ENCODE assay signal across 15 mouse cellular contexts in genomic region chr5:140795176-140795575, GRCm38 (mm10). TPM values are rescaled to one million over a fixed set of nuclear protein-coding genes. Genes with fewer than 3 reads are reported as not detected.
A peak's percentile ranks its signal among the peaks of the same experiment; 100 is the strongest.
DNase-seq lines count a peak whose midpoint lies in the region; ATAC-seq and TF ChIP-seq lines count a peak whose summit lies in the region.
"Had no signal": no experiment of that assay in that cellular context is flagged by ENCODE, and none has a peak within 500 bp of the region (broad histone marks: within the 10 kb centered on the region; RNA-seq: fewer than 3 reads in every experiment).

No protein-coding gene starts in this region.

- no peak overlapping the region for H3K9ac ChIP-seq in lung, embryonic 16.5 days (ENCODE audit: low read length)
- no peak overlapping the region for H3K9ac ChIP-seq in lung, postnatal 0 days (replicated peaks; ENCODE audit: low read depth)
- H3K9ac ChIP-seq in limb, embryonic 15.5 days: no peak overlapping the region
- H3K9ac ChIP-seq: forebrain, embryonic 15.5 days; intestine, embryonic 15.5 days; neural tube, embryonic 13.5 days had no signal

- H3K27ac ChIP-seq in lung, embryonic 16.5 days (ENCODE audit: low read length): peak overlapping the region; percentile 7; the same call in 1 of the 2 replicates
- H3K27ac ChIP-seq in lung, postnatal 0 days (ENCODE audit: low read length): no peak overlapping the region
- peak overlapping the region; percentile 72 for H3K27ac ChIP-seq in heart, embryonic 10.5 days
- H3K27ac ChIP-seq in limb, embryonic 15.5 days: peak overlapping the region; percentile 85
- H3K27ac ChIP-seq: forebrain, embryonic 15.5 days; intestine, embryonic 15.5 days; neural tube, embryonic 13.5 days had no signal

- no peaks in the 10 kb centered on the region for H3K27me3 ChIP-seq in lung, embryonic 16.5 days (ENCODE audit: control insufficient read depth, insufficient read depth, low read depth, low read length)
- no peaks in the 10 kb centered on the region for H3K27me3 ChIP-seq in lung, postnatal 0 days (replicated peaks; ENCODE audit: insufficient read depth, low read length)
- H3K27me3 ChIP-seq in heart, embryonic 10.5 days (ENCODE audit: insufficient read depth, poor library complexity, severe bottlenecking): no peaks in the 10 kb centered on the region
- H3K27me3 ChIP-seq in limb, embryonic 15.5 days: no peaks in the 10 kb centered on the region
- H3K27me3 ChIP-seq: forebrain, embryonic 15.5 days; intestine, embryonic 15.5 days; neural tube, embryonic 13.5 days had no signal

- H3K36me3 ChIP-seq in lung, embryonic 16.5 days (ENCODE audit: control insufficient read depth, insufficient read depth, low read length): no peaks in the 10 kb centered on the region
- no peaks in the 10 kb centered on the region for H3K36me3 ChIP-seq in lung, postnatal 0 days (ENCODE audit: insufficient read depth, low read length)
- H3K36me3 ChIP-seq in heart, embryonic 10.5 days: no peaks in the 10 kb centered on the region
- no peaks in the 10 kb centered on the region for H3K36me3 ChIP-seq in limb, embryonic 15.5 days
- H3K36me3 ChIP-seq: forebrain, embryonic 15.5 days; intestine, embryonic 15.5 days; neural tube, embryonic 13.5 days had no signal

- H3K4me3 ChIP-seq in lung, embryonic 16.5 days (ENCODE audit: low read length): no peak overlapping the region
- H3K4me3 ChIP-seq in lung, postnatal 0 days (ENCODE audit: low read depth, low read length): no peak overlapping the region
- H3K4me3 ChIP-seq in heart, embryonic 10.5 days: no peak overlapping the region
- H3K4me3 ChIP-seq in limb, embryonic 15.5 days: no peak overlapping the region
- H3K4me3 ChIP-seq: forebrain, embryonic 15.5 days; intestine, embryonic 15.5 days; neural tube, embryonic 13.5 days had no signal

- no peak for ATAC-seq in lung, embryonic 16.5 days (ENCODE audit: low read depth)
- ATAC-seq in lung, postnatal 0 days: no peak
- ATAC-seq in limb, embryonic 15.5 days (ENCODE audit: insufficient number of reproducible peaks, low FRiP score, low TSS enrichment, low read depth): no peak
- ATAC-seq: forebrain, embryonic 15.5 days; intestine, embryonic 15.5 days had no signal

- DNase-seq in lung, postnatal 0 days (ENCODE audit: low spot score): no peak
- no peak for DNase-seq in heart, embryonic 10.5 days (ENCODE audit: low spot score)
- peak; percentile 51 for DNase-seq in yolk sac, embryonic 10.5 days (ENCODE audit: low spot score)
- DNase-seq in right cerebral cortex, postnatal 4 days: no peak
- DNase-seq in left cerebral cortex, adult 11 months (ENCODE audit: low spot score): no peak
- no peak for DNase-seq in retina, postnatal 1 day
- DNase-seq: adrenal gland, adult 8-10 months; cerebellum, adult 9-11 months; lung, postnatal 4 days; thymus, postnatal 25 days had no signal

- WGBS in lung, embryonic 16.5 days: 43% methylated on average over 2 of the region's 2 CpGs
- 45% methylated on average over 2 of the region's 2 CpGs for WGBS in lung, postnatal 0 days
- WGBS in heart, embryonic 10.5 days: 9% methylated on average over 2 of the region's 2 CpGs
- WGBS in limb, embryonic 15.5 days: 69% methylated on average over 2 of the region's 2 CpGs

- TF ChIP-seq CTCF in lung, postnatal 0 days (IDR thresholded peaks at IDR 0.05): no peak

- TF ChIP-seq EP300 in lung, postnatal 0 days (IDR thresholded peaks at IDR 0.05): no peak

- peaks cover 62% of the 10 kb centered on the region for H3K4me1 ChIP-seq in lung, embryonic 16.5 days (replicated peaks; ENCODE audit: control insufficient read depth, insufficient read depth, low read length)
- peaks cover 34% of the 10 kb centered on the region for H3K4me1 ChIP-seq in lung, postnatal 0 days (ENCODE audit: insufficient read depth, low read depth, low read length)
- peaks cover 78% of the 10 kb centered on the region for H3K4me1 ChIP-seq in heart, embryonic 10.5 days
- H3K4me1 ChIP-seq in limb, embryonic 15.5 days: peaks cover 61% of the 10 kb centered on the region

- H3K4me2 ChIP-seq in lung, embryonic 16.5 days (ENCODE audit: low read depth, low read length): no peak overlapping the region
- H3K4me2 ChIP-seq in lung, postnatal 0 days (replicated peaks; ENCODE audit: low read depth, low read length): no peak overlapping the region
- no peak overlapping the region for H3K4me2 ChIP-seq in limb, embryonic 15.5 days
- H3K4me2 ChIP-seq: forebrain, embryonic 15.5 days; intestine, embryonic 15.5 days; neural tube, embryonic 13.5 days had no signal

- H3K9me3 ChIP-seq in lung, embryonic 16.5 days (ENCODE audit: control insufficient read depth, low read length): no peaks in the 10 kb centered on the region
- no peaks in the 10 kb centered on the region for H3K9me3 ChIP-seq in lung, postnatal 0 days (ENCODE audit: low read length)
- H3K9me3 ChIP-seq in heart, embryonic 10.5 days: no peaks in the 10 kb centered on the region
- no peaks in the 10 kb centered on the region for H3K9me3 ChIP-seq in limb, embryonic 15.5 days
- H3K9me3 ChIP-seq: forebrain, embryonic 15.5 days; intestine, embryonic 15.5 days; neural tube, embryonic 13.5 days had no signal

RNA-seq across cellular contexts. Expression of gene Gna12, which starts 35.1 kb away (rescaled TPM):
- polyA plus RNA-seq in lung, embryonic 16.5 days (2015; fragmentation: Nextera tagmentation; extraction: Ambion mirVana): 8.4 and 8.5 TPM in 2 replicates
- polyA plus RNA-seq in lung, postnatal 0 days (2015; fragmentation: Nextera tagmentation; extraction: Ambion mirVana): 25.4 and 32.0 TPM in 2 replicates
- polyA plus RNA-seq in heart, embryonic 10.5 days (2016; fragmentation: Nextera tagmentation; extraction: Ambion mirVana): 12.5 and 17.6 TPM in 2 replicates
- 19.1 and 24.3 TPM in 2 replicates for polyA plus RNA-seq in limb, embryonic 15.5 days (2015; fragmentation: Nextera tagmentation; extraction: Ambion mirVana)
